Mouse (Mus musculus) heart, embryonic 12.5 days (tissue): ENCODE data around the gene Amz1. TPM values are rescaled to one million over a fixed set of nuclear protein-coding genes. Genes with fewer than 3 reads are reported as not detected.
A peak's percentile ranks its signal among the peaks of the same experiment; 100 is the strongest.

Experiments used
- ATAC-seq: fragments of 200-750 bp; cut with Nextera tagmentation; 2 replicates; pipeline ENCODE4 v1.8.0; 2017; ENCODE audit warnings: moderate TSS enrichment, moderate library complexity; ENCODE audit not compliant: insufficient number of reproducible peaks, low FRiP score
- H3K27ac ChIP-seq: fragments of 300-500 bp; sonication (generic); 2 replicates; pipeline ENCODE4 v1.5.1; 2016; ENCODE audit warnings: mild to moderate bottlenecking, moderate library complexity; ENCODE audit not compliant: poor library complexity, severe bottlenecking
- H3K27me3 ChIP-seq: fragments of 300-500 bp; sonication (generic); replicated peaks from 2 replicates; pipeline ENCODE4 v1.6.1; 2016; ENCODE audit warnings: mild to moderate bottlenecking, moderate library complexity
- H3K36me3 ChIP-seq: fragments of 300-500 bp; sonication (generic); 2 replicates; pipeline ENCODE4 v1.6.1; 2016; ENCODE audit warnings: mild to moderate bottlenecking, moderate library complexity
- H3K4me1 ChIP-seq: fragments of 300-500 bp; sonication (generic); replicated peaks from 2 replicates; pipeline ENCODE4 v1.6.1; 2016; ENCODE audit warnings: mild to moderate bottlenecking
- H3K4me2 ChIP-seq: fragments of 300-500 bp; sonication (generic); 2 replicates; pipeline ENCODE4 v1.6.1; 2016; ENCODE audit warnings: mild to moderate bottlenecking, moderate library complexity
- H3K4me3 ChIP-seq: fragments of 300-500 bp; sonication (generic); 2 replicates; pipeline ENCODE4 v1.5.1; 2016; ENCODE audit warnings: mild to moderate bottlenecking
- H3K9ac ChIP-seq: fragments of 300-500 bp; sonication (generic); 2 replicates; pipeline ENCODE4 v1.6.1; 2016; ENCODE audit warnings: mild to moderate bottlenecking, moderate library complexity
- H3K9me3 ChIP-seq: fragments of 300-500 bp; sonication (generic); replicated peaks from 2 replicates; pipeline ENCODE4 v1.6.1; 2016; ENCODE audit warnings: mild to moderate bottlenecking, moderate library complexity
- WGBS: fragments of 180-500 bp; shearing (Covaris S2); methylation state at CpG from one replicate; pipeline ENCODE4 v1.1.7; 2016; 5-methylcytosine and 5-hydroxymethylcytosine counted together
- polyA plus RNA-seq: library from polyadenylated mRNA; unstranded; fragments of >200 nt; fragmentation: Nextera tagmentation; extraction: Ambion mirVana; gene quantifications from 2 replicates; pipeline ENCODE4 v1.2.1, GENCODE M21; 2016

Amz1 gene
- polyA plus RNA-seq, 1 experiment from 2014 or later, result 0.40 TPM

- no peak for ATAC-seq
- peaks cover 15% of the 10 kb centered on the region for H3K36me3 ChIP-seq
- no peaks in the 10 kb centered on the region for H3K9me3 ChIP-seq
- peak overlapping the region; percentile 84 for H3K4me2 ChIP-seq
- peaks cover 37% of the 10 kb centered on the region for H3K4me1 ChIP-seq
- no peaks in the 10 kb centered on the region for H3K27me3 ChIP-seq
- H3K4me3 ChIP-seq, result peak overlapping the region; percentile 74
- H3K27ac ChIP-seq, result peak overlapping the region; percentile 77
- 1% methylated on average over 25 of the region's 25 CpGs for WGBS
- peak overlapping the region; percentile 77 for H3K9ac ChIP-seq
Observed at GRCm38 (mm10) chr5:140701661-140702060, 22.3 kb upstream of the Amz1 start.

GRCm38 (mm10) chr5:140702103-140702513 lies 21.8 kb upstream of the Amz1 start, which contains the start of gene Iqce:
Iqce (minus strand) TSS chr5:140702378.
- WGBS, result under 1% methylated on average over 33 of the region's 33 CpGs
- H3K27me3 ChIP-seq, result no peaks in the 10 kb centered on the region
- H3K9ac ChIP-seq, result peak within 1 kb of the TSS; percentile 77
- peak within 1 kb of the TSS; percentile 74 for H3K4me3 ChIP-seq
- H3K9me3 ChIP-seq, result no peaks in the 10 kb centered on the region
- peaks cover 37% of the 10 kb centered on the region for H3K4me1 ChIP-seq
- peak; percentile 40 for ATAC-seq
- peaks cover 12% of the 10 kb centered on the region for H3K36me3 ChIP-seq
- H3K27ac ChIP-seq, result peak within 1 kb of the TSS; percentile 77
- peak within 1 kb of the TSS; percentile 84 for H3K4me2 ChIP-seq

GRCm38 (mm10) chr5:140702618-140703175 lies 21.2 kb upstream of the Amz1 start:
- WGBS, result 48% methylated on average over 19 of the region's 19 CpGs
- ATAC-seq, result no peak
- Histone ChIP-seq H3K27ac (peak overlapping the region; percentile 77), H3K4me1 (peaks cover 37% of the 10 kb centered on the region), H3K9ac (peak overlapping the region; percentile 77; the same call in 1 of the 2 replicates), H3K27me3 (no peaks in the 10 kb centered on the region), H3K36me3 (peaks cover 12% of the 10 kb centered on the region), H3K4me2 (peak overlapping the region; percentile 84), H3K4me3 (peak overlapping the region; percentile 74), H3K9me3 (no peaks in the 10 kb centered on the region)

- Histone ChIP-seq H3K9ac (peak overlapping the region; percentile 57; the same call in 1 of the 2 replicates), H3K4me2 (peak overlapping the region; percentile 90), H3K9me3 (no peaks in the 10 kb centered on the region), H3K4me1 (peaks cover 37% of the 10 kb centered on the region), H3K36me3 (peaks cover 17% of the 10 kb centered on the region), H3K27ac (peak overlapping the region; percentile 57), H3K27me3 (no peaks in the 10 kb centered on the region), H3K4me3 (peak overlapping the region; percentile 65)
- ATAC-seq, result no peak
- WGBS, result 32% methylated on average over 17 of the region's 17 CpGs
Observed at GRCm38 (mm10) chr5:140703480-140704377, 20.2 kb upstream of the Amz1 start.

- H3K9me3 ChIP-seq, result no peaks in the 10 kb centered on the region
Observed at GRCm38 (mm10) chr5:140704378-140705251, 19.3 kb upstream of the Amz1 start, which contains the start of gene Brat1. Brat1 (plus strand) TSS chr5:140705011.

GRCm38 (mm10) chr5:140705501-140706171 lies 18.3 kb upstream of the Amz1 start:
- H3K9me3 ChIP-seq, result no peaks in the 10 kb centered on the region
- ATAC-seq, result no peak
- H3K9ac ChIP-seq, result peak overlapping the region; percentile 85
- peak overlapping the region; percentile 65 for H3K4me3 ChIP-seq
- H3K4me1 ChIP-seq, result peaks cover 25% of the 10 kb centered on the region
- peak overlapping the region; percentile 90 for H3K4me2 ChIP-seq
- 51% methylated on average over 7 of the region's 7 CpGs for WGBS
- H3K36me3 ChIP-seq, result peaks cover 29% of the 10 kb centered on the region
- H3K27ac ChIP-seq, result peak overlapping the region; percentile 83
- no peaks in the 10 kb centered on the region for H3K27me3 ChIP-seq

More at GRCm38 (mm10) chr5:140704378-140705251, 19.3 kb upstream of the Amz1 start, which contains the start of gene Brat1:
- Histone ChIP-seq H3K27ac (peak within 1 kb of the TSS; percentile 83), H3K9ac (peak within 1 kb of the TSS; percentile 85), H3K36me3 (peaks cover 20% of the 10 kb centered on the region), H3K27me3 (no peaks in the 10 kb centered on the region), H3K4me1 (peaks cover 34% of the 10 kb centered on the region), H3K4me3 (peak within 1 kb of the TSS; percentile 65), H3K4me2 (peak within 1 kb of the TSS; percentile 90)
- 0% methylated on average over 69 of the region's 69 CpGs for WGBS
- peak; percentile 97 for ATAC-seq

- H3K9me3 ChIP-seq, result no peaks in the 10 kb centered on the region
- H3K36me3 ChIP-seq, result peaks cover 73% of the 10 kb centered on the region
- H3K4me3 ChIP-seq, result no peak overlapping the region
- WGBS, result 87% methylated on average over 6 of the region's 6 CpGs
- ATAC-seq, result no peak
- no peaks in the 10 kb centered on the region for H3K27me3 ChIP-seq
- no peak overlapping the region for H3K27ac ChIP-seq
- H3K4me1 ChIP-seq, result peaks cover 8% of the 10 kb centered on the region
- H3K4me2 ChIP-seq, result no peak overlapping the region
- no peak overlapping the region for H3K9ac ChIP-seq
Observed at GRCm38 (mm10) chr5:140710315-140710714, 13.6 kb upstream of the Amz1 start.

GRCm38 (mm10) chr5:140711040-140711439 lies 12.9 kb upstream of the Amz1 start:
- Histone ChIP-seq H3K36me3 (peaks cover 80% of the 10 kb centered on the region), H3K27me3 (no peaks in the 10 kb centered on the region), H3K9me3 (no peaks in the 10 kb centered on the region)

GRCm38 (mm10) chr5:140720773-140721172 lies 3.2 kb upstream of the Amz1 start:
- H3K4me3 ChIP-seq, result no peak overlapping the region
- H3K27ac ChIP-seq, result no peak overlapping the region
- no peaks in the 10 kb centered on the region for H3K4me1 ChIP-seq
- H3K27me3 ChIP-seq, result 0 out of 2 replicates have a peak, but pooled peaks cover 6% of the 10 kb centered on the region
- H3K4me2 ChIP-seq, result no peak overlapping the region
- WGBS, result 77% methylated on average over 7 of the region's 7 CpGs
- H3K9me3 ChIP-seq, result 0 out of 2 replicates have a peak, but pooled peaks cover 8% of the 10 kb centered on the region
- H3K36me3 ChIP-seq, result peaks cover 44% of the 10 kb centered on the region
- H3K9ac ChIP-seq, result no peak overlapping the region
- no peak for ATAC-seq

More at GRCm38 (mm10) chr5:140711040-140711439, 12.9 kb upstream of the Amz1 start:
- H3K4me1 ChIP-seq, result peaks cover 1% of the 10 kb centered on the region
- H3K9ac ChIP-seq, result no peak overlapping the region
- H3K4me3 ChIP-seq, result no peak overlapping the region
- ATAC-seq, result no peak
- H3K4me2 ChIP-seq, result no peak overlapping the region
- no peak overlapping the region for H3K27ac ChIP-seq
- 83% methylated on average over 5 of the region's 5 CpGs for WGBS

GRCm38 (mm10) chr5:140722121-140722520 lies 1.8 kb upstream of the Amz1 start:
- Histone ChIP-seq H3K27me3 (0 out of 2 replicates have a peak, but pooled peaks cover 6% of the 10 kb centered on the region), H3K9ac (no peak overlapping the region), H3K27ac (no peak overlapping the region), H3K4me2 (no peak overlapping the region), H3K36me3 (peaks cover 30% of the 10 kb centered on the region), H3K9me3 (0 out of 2 replicates have a peak, but pooled peaks cover 8% of the 10 kb centered on the region), H3K4me1 (no peaks in the 10 kb centered on the region), H3K4me3 (no peak overlapping the region)
- 75% methylated on average over 3 of the region's 3 CpGs for WGBS
- ATAC-seq, result no peak
